Mouse (Mus musculus) left cerebral cortex, postnatal 25 days (tissue): ENCODE measurements around the gene Vps52. TPM values are rescaled to one million over a fixed set of nuclear protein-coding genes. Genes with fewer than 3 reads are reported as not detected.
"Not testable (repeated sequence)": the region's sequence is repeated elsewhere in the genome, so short reads cannot be mapped to it uniquely, and the experiment has no call there.

Experiments used
- DNase-seq, 2 experiments: peaks; one replicate each; pipeline ENCODE4 v3.0.0; 2022; ENCODE audit warnings: low spot score in 2 of 2, mixed read lengths in 1 of 2
- intact Hi-C: fragments of 180-260 bp; cut with DNase I; formaldehyde crosslinking; loops from one replicate; pipeline ENCODE4 v1.15.1; 2025
- total RNA-seq, 2 experiments: library from RNA; stranded (reverse); gene quantifications; 2 replicates each; pipeline ENCODE4 v1.2.3; 2021

The Vps52 gene
- total RNA-seq, 2 experiments from 2014 or later = 78.4 to 81.9 TPM

DNA sequence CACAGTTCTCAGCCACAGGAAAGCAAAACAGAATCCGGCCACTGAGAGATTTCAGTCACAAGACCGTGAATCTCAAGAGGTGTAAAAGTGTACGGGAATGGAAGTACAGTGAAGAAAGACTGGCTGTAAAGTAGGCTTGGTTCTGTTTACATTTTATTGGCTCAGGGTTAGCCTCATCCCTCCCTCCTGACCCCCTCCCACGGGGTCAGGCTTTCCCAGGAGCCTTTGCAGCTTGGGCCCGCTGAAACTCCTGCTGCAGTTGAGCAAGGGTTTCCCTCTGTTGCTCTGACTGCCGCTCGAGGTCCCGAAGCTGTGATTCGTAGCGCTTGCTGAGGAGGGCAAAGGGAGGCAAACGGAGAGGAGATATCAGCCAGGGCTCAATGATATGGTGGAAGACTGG lies 16.8 kb upstream of the Vps52 start:
- DNase-seq = no peak

DNA sequence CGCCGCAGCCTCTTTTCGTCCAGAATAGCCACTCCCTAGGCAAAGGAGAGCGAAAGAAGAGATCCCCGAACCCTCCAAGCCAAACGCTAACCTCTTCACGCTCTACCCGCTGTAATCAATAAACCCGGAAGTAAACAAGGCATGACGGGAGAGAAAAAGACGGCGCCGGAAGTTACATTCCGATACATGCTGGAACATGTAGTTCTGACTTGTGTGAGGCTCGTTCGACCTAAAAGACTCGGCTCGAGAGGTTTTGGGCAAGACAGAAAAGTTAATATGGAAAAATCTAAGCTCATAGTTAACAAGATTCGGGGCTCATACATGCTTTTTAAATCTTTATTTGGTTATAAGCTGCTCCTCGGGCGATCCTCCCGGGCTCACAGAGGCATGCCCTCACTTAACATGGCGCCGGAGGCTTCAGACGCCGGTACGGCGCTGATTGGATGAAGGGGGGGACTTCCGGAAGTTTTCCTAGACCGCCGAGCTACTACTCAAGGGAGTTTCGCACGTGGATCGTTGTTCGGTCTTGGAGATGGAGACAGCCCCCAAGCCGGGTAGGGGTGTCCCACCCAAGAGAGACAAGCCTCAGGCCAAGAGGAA lies 15.3 kb upstream of the Vps52 start, which contains the start of the genes Pfdn6 and Wdr46:
TSS of gene Pfdn6 (minus strand) at position 138 of the 600 bp plus-strand sequence.
TSS of gene Wdr46 (plus strand) at position 455 of the 600 bp plus-strand sequence.
- intact Hi-C loops = loop anchor here (1.0 kb wide), 2 partner anchors 11 to 15 kb away; partner anchors contain the start of genes B3galt4 and Vps52
- DNase-seq = peak; percentile 90 to 95

More for the DNA sequence above, 16.8 kb upstream of the Vps52 start:
- intact Hi-C loops = no loop called here

DNA sequence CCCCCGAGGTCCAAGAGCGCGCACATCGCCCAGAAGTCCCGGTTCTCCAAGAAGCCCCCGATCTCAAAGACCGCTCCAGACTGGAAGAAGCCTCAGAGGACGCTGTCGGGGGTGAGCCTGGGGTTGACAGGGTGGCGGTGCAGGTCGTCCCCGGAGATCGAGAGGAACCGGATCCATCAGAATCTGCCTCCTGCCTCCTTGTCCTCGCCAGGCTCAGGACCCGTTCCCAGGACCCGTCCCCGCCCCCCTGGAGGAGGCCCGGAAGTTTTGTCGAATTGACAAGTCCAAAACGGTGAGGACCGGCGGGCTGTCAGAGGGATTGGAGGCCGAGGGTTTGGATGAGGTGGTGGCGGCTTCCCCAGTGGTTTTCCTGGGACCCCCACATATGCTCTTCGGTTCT lies 14.6 kb upstream of the Vps52 start:
- DNase-seq = no peak
- intact Hi-C loops = loop anchor here (1.0 kb wide), 2 partner anchors 10 to 14 kb away; partner anchors contain the start of genes B3galt4 and Vps52

DNA sequence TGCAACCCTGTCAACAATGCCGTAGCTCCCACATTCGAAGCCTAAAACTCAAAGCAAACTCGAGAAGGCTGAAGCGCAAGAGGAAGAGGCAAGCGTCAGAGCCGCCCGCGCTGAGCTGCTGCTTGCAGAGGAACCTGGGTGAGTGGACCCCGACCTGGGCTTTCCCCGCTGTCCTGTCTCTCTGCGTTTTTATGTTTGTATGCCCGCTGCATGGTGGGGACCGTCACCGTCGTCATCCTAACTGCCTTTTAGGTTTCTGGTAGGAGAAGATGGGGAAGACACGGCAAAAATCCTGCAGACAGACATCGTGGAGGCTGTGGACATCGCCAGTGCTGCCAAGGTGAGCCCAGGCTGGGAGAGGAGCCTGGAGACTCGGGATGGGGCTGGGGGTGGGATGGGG lies 14.2 kb upstream of the Vps52 start:
- DNase-seq = no peak
- intact Hi-C loops = no loop called here

DNA sequence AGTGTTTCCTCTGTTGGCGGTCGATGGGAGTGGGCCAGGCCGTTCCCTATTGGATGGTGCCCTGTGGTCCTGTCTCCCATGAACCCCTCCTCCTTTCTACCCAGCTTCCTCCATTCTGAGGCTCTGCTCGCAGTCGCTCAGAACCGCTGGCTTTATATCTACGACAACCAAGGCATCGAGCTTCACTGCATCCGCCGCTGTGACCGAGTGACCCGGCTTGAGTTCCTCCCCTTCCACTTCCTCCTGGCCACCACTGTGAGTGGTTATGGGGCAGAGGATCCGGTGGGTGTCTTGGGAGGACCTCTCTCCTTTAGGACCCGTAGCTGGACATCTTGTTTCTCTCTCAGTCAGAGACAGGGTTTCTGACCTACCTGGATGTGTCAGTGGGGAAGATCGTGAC lies 12.2 kb upstream of the Vps52 start:
- intact Hi-C loops = no loop called here
- no peak for DNase-seq

DNA sequence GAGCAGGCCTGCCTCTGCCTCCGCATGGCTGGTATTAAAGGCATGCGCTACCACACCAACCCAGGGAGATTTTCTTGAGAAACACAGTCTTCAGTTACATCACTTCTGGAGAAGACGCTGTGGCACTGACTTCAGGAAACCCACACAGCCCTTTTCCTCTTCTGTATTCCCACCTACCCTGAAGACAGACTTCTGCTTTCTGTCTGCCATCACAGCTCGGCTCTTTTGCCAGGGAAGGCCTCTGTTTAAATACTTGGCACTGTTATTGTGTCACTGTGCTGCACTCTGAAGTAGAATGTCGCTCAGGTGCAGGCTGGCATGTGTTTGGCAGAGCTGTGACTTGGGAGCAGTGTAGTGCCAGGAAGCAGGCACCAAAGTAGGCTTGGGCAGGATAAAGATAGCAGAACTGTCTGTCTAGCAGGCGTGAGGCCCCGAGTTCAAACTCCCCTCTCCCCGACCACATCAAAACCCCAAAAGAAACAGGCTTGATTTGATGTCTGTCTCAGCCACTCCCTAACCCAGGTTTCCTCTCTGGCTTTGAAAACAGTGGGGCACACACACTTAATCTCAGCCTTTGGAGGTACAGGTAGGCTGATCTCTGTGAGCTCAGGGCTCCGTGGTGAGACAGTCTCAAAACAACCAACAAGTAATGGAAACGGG lies 8.1 kb upstream of the Vps52 start:
- peak in 1 of 2 experiments; percentile 63 for DNase-seq
- intact Hi-C loops = no loop called here

DNA sequence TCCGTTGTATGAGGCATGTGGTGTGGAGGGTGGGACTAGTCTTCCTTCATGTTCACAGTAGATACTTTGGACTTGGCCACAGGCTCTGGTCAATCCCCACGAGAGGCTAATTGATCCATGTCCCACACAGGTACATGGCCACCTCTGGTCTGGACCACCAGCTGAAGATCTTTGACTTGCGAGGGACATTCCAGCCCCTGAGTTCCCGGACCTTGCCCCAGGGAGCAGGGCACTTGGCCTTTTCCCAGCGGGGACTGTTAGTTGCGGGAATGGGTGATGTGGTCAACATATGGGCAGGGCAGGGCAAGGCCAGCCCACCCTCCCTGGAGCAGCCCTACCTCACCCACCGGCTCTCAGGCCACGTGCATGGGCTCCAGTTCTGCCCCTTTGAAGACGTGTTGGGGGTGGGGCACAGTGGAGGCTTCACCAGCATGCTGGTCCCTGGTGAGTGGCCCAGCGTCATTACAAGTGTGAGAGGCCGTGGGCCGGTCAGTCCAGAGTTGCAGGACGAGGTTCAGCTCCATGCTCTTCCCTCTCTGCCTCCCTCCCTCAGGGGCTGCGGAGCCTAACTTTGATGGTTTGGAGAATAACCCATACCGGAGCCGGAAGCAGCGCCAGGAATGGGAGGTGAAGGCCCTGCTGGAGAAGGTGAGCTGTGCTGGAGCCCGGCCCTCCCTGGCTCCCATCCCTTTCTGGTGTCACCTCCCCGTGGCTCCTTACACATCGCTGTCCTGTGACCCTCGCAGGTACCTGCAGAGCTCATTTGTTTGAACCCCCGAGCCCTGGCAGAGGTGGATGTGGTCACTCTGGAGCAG lies 7.3 kb upstream of the Vps52 start:
- no peak for DNase-seq
- intact Hi-C loops = no loop called here

DNA sequence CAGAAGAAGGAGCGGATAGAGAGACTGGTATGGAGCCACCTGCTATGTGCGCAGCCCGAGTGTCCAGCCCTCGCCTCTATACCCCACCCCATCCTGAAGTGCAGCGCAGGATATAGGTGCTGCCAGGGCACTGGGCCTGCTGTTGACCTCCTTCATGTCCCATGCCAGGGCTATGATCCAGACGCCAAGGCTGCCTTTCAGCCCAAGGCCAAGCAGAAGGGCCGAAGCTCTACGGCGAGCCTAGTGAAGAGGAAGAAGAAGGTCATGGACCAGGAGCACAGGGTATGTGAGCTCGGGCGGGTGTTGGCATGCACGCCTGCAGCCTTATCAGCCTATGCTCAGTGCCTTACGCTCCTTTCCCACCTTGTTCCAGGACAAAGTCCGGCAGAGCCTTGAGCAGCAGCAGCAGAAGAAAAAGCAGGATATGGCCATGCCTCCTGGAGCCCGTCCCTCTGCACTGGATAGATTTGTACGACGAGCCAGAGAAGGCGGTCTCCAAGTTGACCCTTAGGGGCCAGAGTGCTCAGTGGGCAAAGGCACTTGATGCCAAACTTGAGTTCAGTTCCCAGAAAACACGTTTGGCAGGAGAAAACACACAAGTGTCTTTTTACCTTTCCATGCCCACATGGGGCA lies 6.6 kb upstream of the Vps52 start:
- DNase-seq = no peak
- intact Hi-C loops = no loop called here

DNA sequence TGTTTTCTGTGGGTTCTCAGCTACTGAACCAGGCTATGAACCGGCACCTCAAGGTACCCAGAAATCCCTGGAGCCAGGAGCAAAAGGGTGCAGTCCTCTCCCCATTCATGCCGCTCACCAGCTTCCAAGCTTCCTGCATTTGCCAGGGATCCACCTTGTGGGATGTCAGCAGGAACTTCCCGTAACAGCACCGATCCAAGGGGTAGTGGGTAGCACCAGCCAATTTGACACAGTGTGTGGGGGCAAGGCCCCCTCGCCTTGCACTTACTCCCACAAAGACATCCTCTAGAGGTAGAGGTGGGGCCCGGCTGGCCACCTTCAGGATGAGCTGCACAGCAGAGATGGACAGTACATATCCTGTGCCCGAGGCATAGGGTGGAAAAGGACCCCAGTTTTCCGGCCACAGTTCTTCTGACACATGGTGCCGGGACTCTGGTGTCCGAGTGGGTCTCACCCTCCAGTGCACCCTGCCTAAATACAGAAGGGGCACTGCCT lies 5.4 kb upstream of the Vps52 start:
- no peak for DNase-seq
- intact Hi-C loops = no loop called here

DNA sequence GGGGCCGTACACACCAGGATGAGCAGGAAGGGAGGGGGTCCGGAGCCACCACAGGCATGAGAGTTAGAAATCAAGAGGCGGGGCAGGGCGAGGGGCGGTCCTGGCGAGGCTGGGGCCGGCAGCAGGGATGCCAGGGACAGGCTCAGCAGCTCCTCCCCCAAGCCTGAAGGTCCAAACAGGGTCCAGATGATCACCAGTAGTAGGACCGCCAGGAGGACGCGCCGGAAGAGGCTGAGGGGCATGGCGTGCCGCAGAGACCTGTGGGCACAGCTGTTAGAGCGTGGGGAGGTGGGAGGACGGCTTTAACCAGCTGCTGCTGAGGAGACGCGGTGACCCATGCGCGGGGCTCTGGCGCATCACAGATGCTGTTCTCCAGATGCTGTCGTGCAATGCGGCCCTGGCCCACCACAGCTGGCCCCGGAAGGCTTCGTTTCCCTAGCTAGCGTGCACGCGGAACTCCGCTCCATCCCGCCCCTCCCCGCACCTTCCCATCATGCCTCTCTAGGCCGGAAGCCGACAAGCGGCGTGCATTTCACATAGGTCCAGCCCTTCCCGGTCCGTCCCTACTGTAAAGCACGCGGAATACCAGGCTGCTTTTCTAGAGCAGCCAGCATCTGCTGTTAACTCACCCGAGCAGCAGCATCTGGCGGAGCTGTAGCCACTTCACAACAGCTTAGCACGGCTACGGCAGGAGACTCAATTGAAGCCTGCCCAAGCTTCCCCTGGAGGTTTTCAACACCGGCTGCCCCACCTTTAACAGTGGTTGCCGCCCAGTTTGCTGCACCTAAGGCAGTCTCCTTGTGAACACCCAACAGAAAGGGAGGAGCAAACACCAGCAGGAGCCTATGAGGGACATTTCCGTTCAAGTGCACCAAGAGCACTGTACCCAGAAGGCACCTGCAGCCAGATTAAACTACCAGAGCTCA lies 4.3 kb upstream of the Vps52 start, which contains the start of gene B3galt4:
TSS of gene B3galt4 (minus strand) at position 468 of the 926 bp plus-strand sequence.
- intact Hi-C loops = loop anchor here (1.0 kb wide), 2 partner anchors 11 to 22 kb away; partner anchors contain the start of genes Pfdn6, Rgl2 and Wdr46
- peak; percentile 79 to 85 for DNase-seq

DNA sequence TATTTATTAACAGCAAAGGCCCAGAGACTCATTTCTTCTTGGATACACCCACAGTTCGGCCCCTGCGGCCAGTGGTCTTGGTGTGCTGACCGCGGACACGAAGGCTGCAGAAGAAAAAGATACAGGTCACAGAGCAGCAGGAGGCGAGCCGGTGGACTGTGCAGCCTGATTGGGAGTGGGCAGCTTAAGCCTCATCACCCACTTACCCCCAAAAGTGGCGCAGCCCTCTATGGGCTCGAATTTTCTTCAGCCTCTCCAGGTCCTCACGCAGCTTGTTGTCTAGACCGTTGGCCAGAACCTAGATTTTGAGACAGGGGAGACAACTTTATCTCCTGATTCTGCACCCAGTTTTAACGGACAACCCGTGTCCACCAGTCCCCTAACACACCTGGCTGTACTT lies 3.6 kb upstream of the Vps52 start:
- DNase-seq, intact Hi-C loops: not testable (repeated sequence)

DNA sequence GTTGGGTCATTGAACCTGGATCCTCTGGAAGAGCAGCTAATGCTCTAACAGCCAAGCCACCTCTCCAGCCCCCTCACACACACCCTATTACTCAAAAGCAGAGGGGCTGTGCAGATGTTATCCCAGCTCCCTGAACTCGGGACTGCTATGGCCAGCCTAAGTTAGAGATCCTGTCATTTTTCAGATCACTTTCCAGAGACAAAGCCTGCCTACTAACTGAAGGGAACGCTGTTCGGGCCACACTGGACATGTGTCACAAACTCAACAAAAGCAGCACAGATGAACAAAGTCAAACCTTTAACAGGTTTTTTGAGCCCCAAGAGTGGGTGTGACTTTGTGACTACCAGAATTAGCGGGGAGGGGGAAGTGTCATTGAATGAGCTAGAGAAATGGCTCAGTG lies 2.7 kb upstream of the Vps52 start:
- no peak for DNase-seq
- intact Hi-C loops = no loop called here

DNA sequence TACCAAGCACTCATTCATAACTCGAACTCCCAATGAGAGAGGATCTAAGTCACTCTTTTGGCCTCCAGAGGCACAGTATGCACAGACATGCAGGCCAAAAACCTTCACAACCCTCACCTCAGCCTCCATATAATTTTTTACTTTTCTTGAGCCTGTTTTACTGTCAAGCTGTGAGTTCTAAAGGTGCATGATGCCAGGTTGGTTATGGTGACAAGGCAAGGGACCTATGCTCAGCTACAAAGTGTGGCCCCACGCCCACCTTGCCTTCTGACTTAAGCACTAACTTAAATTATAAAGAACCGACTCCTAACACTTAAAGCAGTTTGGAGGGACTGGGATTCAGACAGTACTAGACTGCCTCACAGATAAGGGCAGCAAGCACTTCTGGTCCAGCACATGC lies 2.3 kb upstream of the Vps52 start:
- intact Hi-C loops = no loop called here
- no peak for DNase-seq

DNA sequence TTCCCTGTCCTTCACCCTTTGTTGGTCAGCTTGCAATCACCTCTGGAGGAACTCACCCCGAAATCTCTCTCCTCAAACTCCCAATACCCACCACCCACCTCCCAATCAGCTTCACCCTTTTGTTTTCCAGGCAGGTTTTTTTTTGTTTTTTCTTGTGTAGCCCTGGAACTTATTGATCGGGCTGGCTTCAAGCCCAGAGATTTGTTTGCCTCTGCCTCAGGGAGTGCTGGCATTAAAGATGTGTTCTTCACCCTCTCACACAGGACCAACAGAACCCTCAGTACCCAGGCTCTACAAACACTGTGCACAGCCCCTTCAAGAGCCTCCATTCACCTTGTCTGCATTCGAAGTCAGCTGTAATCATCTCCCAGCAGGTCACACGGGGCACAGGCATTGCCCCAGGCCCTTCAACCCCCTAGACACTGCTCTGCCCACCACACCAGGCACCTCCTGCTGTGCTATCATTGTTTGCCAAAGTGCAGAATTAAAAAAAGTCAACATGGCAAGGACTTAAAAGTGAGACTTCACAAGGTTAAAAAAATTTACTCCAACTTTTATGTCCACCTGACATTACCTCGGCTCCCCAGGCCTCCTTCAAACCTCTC lies 1.5 kb upstream of the Vps52 start:
- intact Hi-C loops = no loop called here
- no peak for DNase-seq

DNA sequence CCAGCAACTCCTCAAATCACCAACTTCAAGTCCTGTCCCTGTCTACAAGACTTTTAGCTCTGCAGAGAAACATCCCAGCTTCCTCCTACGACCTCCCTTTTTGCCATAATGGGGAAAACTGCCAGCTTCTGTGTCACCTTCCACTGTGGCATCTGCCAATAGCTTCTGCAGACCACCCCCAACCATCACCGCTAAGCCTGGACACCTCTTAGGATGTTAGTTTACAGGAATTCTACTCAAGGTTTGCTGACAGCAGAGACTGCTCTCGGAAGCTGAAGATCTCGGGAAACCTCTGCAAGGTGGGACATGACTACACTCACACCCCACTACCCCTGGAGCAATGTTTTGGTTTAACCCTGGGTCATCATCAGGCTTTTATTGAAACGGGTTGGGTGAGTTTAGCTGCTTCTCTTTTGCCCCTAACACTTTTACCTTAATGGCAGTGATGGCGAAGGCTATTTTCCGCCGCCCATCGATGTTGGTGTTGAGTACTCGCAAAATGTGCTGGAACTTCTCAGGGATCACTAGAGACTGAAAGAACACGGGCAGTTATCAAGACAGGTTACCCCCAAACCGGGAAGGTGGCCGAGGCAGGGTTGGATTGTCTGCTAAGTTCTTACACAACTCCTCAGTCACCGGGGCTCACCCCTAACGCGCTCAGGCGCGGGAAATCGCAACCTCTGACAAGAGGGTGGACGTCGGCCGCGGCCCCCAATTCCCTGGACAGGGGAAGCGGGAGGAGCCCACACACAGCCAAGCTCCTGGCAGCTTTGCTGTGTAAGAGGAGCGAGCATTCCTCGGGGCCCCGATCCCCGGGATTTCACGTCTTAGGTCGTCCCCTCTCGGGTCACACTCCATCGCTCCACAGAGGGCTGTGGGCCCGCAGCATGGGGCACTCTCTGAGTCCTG lies 712 bp upstream of the Vps52 start:
- intact Hi-C loops = loop anchor here (1.0 to 5.0 kb wide), 3 partner anchors 15 to 1392 kb away; partner anchors contain the start of genes Pfdn6 and Wdr46
- no peak for DNase-seq

DNA sequence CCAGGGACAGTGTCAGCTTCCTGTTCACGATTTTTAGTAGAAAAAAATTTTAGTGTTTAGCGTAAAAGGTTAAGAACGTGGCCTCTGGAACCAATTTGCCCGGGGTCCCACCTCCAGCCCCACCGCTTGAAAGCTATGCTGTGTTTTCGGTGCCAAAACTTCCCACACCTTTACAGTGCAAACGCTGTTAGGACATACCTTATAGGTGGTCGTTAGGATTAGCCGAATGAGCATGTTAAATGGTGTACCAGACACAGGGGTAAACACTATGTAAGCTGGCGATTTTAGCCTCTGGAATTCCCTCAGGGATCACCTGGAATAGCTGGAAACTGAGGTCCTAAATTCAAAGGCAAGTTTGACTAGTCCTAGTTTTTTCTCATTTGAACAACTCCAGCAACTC lies 724 bp downstream of the Vps52 start:
- intact Hi-C loops = loop anchor here (2.0 to 5.0 kb wide), 3 partner anchors 64 to 1391 kb away; no protein-coding TSS in a partner anchor
- DNase-seq = no peak

DNA sequence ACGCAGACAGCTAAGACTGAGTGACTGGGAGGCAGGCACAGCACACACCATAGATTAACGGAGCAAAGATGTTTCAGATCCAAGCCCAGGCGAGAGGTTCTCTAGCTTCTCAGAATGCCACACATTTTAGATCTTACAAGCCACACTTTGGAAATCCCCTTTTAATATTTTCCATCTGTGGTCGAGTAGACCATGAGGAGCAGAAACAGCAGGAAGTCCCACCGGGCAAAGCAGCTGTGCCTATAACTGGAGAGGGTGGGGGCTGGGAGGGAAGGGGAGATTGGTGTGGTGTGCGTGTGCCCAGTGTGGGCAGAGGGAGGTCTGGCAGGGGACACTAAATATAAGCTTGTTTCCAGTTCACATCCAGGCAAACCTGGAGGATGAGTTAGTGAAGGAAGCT lies 1.9 kb downstream of the Vps52 start:
- DNase-seq = no peak
- intact Hi-C loops = loop anchor here (2.0 to 5.0 kb wide), 3 partner anchors 63 to 1390 kb away; no protein-coding TSS in a partner anchor
